Mouse (Mus musculus): Measurements from ENCODE around the gene Slc38a9. TPM values are rescaled to one million over a fixed set of nuclear protein-coding genes. Genes with fewer than 3 reads are reported as not detected.

Slc38a9 gene
- 11.8 and 13.1 TPM in 2 replicates for polyA plus RNA-seq (2015; fragmentation: Nextera tagmentation; extraction: Ambion mirVana)

GRCm38 (mm10) chr13:112660574-112661381 is at the start of gene Slc38a9:
TSS of gene Slc38a9 (plus strand) at chr13:112660751.
- Histone ChIP-seq H3K36me3 (no peaks in the 10 kb centered on the region), H3K27me3 (replicated peaks) (no peaks in the 10 kb centered on the region), H3K9me3 (no peaks in the 10 kb centered on the region), H3K4me2 (replicated peaks) (peak within 1 kb of the TSS; percentile 90), H3K4me3 (replicated peaks) (peak within 1 kb of the TSS; percentile 75), H3K27ac (0 out of 2 replicates have a peak within 1 kb of the TSS, but pooled peaks have one; percentile 23), H3K4me1 (replicated peaks) (peaks cover 4% of the 10 kb centered on the region; the same call in 1 of the 2 replicates), H3K9ac (peak within 1 kb of the TSS; percentile 77)
- ATAC-seq = peak; percentile 99
- under 1% methylated on average over 33 of the region's 33 CpGs for WGBS

- no peak overlapping the region for H3K4me2 ChIP-seq (replicated peaks)
- no peaks in the 10 kb centered on the region for H3K36me3 ChIP-seq
- no peaks in the 10 kb centered on the region for H3K27me3 ChIP-seq (replicated peaks)
- 48% methylated on average over 3 of the region's 3 CpGs for WGBS
- ATAC-seq = no peak
- H3K4me1 ChIP-seq (replicated peaks) = no peaks in the 10 kb centered on the region
- H3K9ac ChIP-seq = no peak overlapping the region
- no peaks in the 10 kb centered on the region for H3K9me3 ChIP-seq
- H3K4me3 ChIP-seq (replicated peaks) = no peak overlapping the region
- no peak overlapping the region for H3K27ac ChIP-seq
These were observed 39.0 kb upstream of the Slc38a9 start for GRCm38 (mm10) chr13:112621592-112621991.

GRCm38 (mm10) chr13:112623656-112624055 is 36.9 kb upstream of the Slc38a9 start:
- WGBS = 56% methylated on average over 7 of the region's 7 CpGs
- Histone ChIP-seq H3K4me3 (replicated peaks) (no peak overlapping the region), H3K27ac (no peak overlapping the region), H3K36me3 (no peaks in the 10 kb centered on the region), H3K4me2 (replicated peaks) (no peak overlapping the region), H3K9me3 (no peaks in the 10 kb centered on the region), H3K4me1 (replicated peaks) (no peaks in the 10 kb centered on the region), H3K9ac (no peak overlapping the region), H3K27me3 (replicated peaks) (no peaks in the 10 kb centered on the region)
- ATAC-seq = no peak

- H3K4me2 ChIP-seq (replicated peaks) = no peak overlapping the region
- no peak overlapping the region for H3K9ac ChIP-seq
- H3K4me3 ChIP-seq (replicated peaks) = no peak overlapping the region
- H3K4me1 ChIP-seq (replicated peaks) = no peaks in the 10 kb centered on the region
- no peak for ATAC-seq
- no peaks in the 10 kb centered on the region for H3K9me3 ChIP-seq
- 68% methylated on average over 3 of the region's 3 CpGs for WGBS
- H3K27me3 ChIP-seq (replicated peaks) = no peaks in the 10 kb centered on the region
- H3K36me3 ChIP-seq = no peaks in the 10 kb centered on the region
- no peak overlapping the region for H3K27ac ChIP-seq
These were observed 35.9 kb upstream of the Slc38a9 start for GRCm38 (mm10) chr13:112624622-112625021.

GRCm38 (mm10) chr13:112625566-112625965 is 35.0 kb upstream of the Slc38a9 start:
- Histone ChIP-seq H3K27ac (no peak overlapping the region), H3K9ac (no peak overlapping the region), H3K4me1 (replicated peaks) (no peaks in the 10 kb centered on the region), H3K27me3 (replicated peaks) (no peaks in the 10 kb centered on the region), H3K9me3 (no peaks in the 10 kb centered on the region), H3K4me3 (replicated peaks) (no peak overlapping the region), H3K36me3 (no peaks in the 10 kb centered on the region), H3K4me2 (replicated peaks) (no peak overlapping the region)
- ATAC-seq = no peak

- Histone ChIP-seq H3K9me3 (no peaks in the 10 kb centered on the region), H3K9ac (no peak overlapping the region), H3K4me1 (replicated peaks) (no peaks in the 10 kb centered on the region), H3K27ac (no peak overlapping the region), H3K36me3 (no peaks in the 10 kb centered on the region), H3K4me2 (replicated peaks) (no peak overlapping the region), H3K4me3 (replicated peaks) (no peak overlapping the region), H3K27me3 (replicated peaks) (no peaks in the 10 kb centered on the region)
- WGBS = 63% methylated on average over 7 of the region's 7 CpGs
- ATAC-seq = no peak
These were observed 25.2 kb upstream of the Slc38a9 start for GRCm38 (mm10) chr13:112635174-112635837.

GRCm38 (mm10) chr13:112636498-112636897 is 24.1 kb upstream of the Slc38a9 start:
- Histone ChIP-seq H3K4me1 (replicated peaks) (no peaks in the 10 kb centered on the region), H3K27ac (no peak overlapping the region), H3K4me2 (replicated peaks) (no peak overlapping the region), H3K27me3 (replicated peaks) (no peaks in the 10 kb centered on the region), H3K4me3 (replicated peaks) (no peak overlapping the region), H3K9ac (no peak overlapping the region), H3K36me3 (no peaks in the 10 kb centered on the region), H3K9me3 (no peaks in the 10 kb centered on the region)
- WGBS = 45% methylated on average over 3 of the region's 3 CpGs
- ATAC-seq = no peak

GRCm38 (mm10) chr13:112639111-112639510 is 21.4 kb upstream of the Slc38a9 start:
- Histone ChIP-seq H3K36me3 (no peaks in the 10 kb centered on the region), H3K4me1 (replicated peaks) (no peaks in the 10 kb centered on the region), H3K4me3 (replicated peaks) (no peak overlapping the region), H3K9ac (no peak overlapping the region), H3K27ac (no peak overlapping the region), H3K4me2 (replicated peaks) (no peak overlapping the region), H3K27me3 (replicated peaks) (no peaks in the 10 kb centered on the region), H3K9me3 (no peaks in the 10 kb centered on the region)
- WGBS = 72% methylated on average over 4 of the region's 4 CpGs
- ATAC-seq = no peak

- no peak for ATAC-seq
- H3K27me3 ChIP-seq (replicated peaks) = no peaks in the 10 kb centered on the region
- no peaks in the 10 kb centered on the region for H3K9me3 ChIP-seq
- 89% methylated on average over 3 of the region's 3 CpGs for WGBS
- no peak overlapping the region for H3K9ac ChIP-seq
- H3K4me1 ChIP-seq (replicated peaks) = no peaks in the 10 kb centered on the region
- H3K4me3 ChIP-seq (replicated peaks) = no peak overlapping the region
- no peak overlapping the region for H3K4me2 ChIP-seq (replicated peaks)
- H3K27ac ChIP-seq = no peak overlapping the region
- H3K36me3 ChIP-seq = no peaks in the 10 kb centered on the region
These were observed 17.7 kb upstream of the Slc38a9 start for GRCm38 (mm10) chr13:112642897-112643296.

- Histone ChIP-seq H3K27ac (no peak overlapping the region), H3K4me1 (replicated peaks) (no peaks in the 10 kb centered on the region), H3K36me3 (no peaks in the 10 kb centered on the region), H3K27me3 (replicated peaks) (no peaks in the 10 kb centered on the region), H3K9ac (no peak overlapping the region), H3K9me3 (no peaks in the 10 kb centered on the region), H3K4me3 (replicated peaks) (no peak overlapping the region), H3K4me2 (replicated peaks) (no peak overlapping the region)
- WGBS = 81% methylated on average over 3 of the region's 3 CpGs
- no peak for ATAC-seq
These were observed 15.6 kb upstream of the Slc38a9 start for GRCm38 (mm10) chr13:112644996-112645395.

GRCm38 (mm10) chr13:112645529-112646186 is 14.9 kb upstream of the Slc38a9 start:
- no peak overlapping the region for H3K4me2 ChIP-seq (replicated peaks)
- H3K27ac ChIP-seq = no peak overlapping the region
- no peak overlapping the region for H3K4me3 ChIP-seq (replicated peaks)
- no peak overlapping the region for H3K9ac ChIP-seq
- no peaks in the 10 kb centered on the region for H3K9me3 ChIP-seq
- WGBS = 85% methylated on average over 1 of the region's 1 CpGs
- H3K27me3 ChIP-seq (replicated peaks) = no peaks in the 10 kb centered on the region
- no peaks in the 10 kb centered on the region for H3K36me3 ChIP-seq
- ATAC-seq = no peak
- H3K4me1 ChIP-seq (replicated peaks) = no peaks in the 10 kb centered on the region

- H3K27ac ChIP-seq = no peak overlapping the region
- H3K9ac ChIP-seq = no peak overlapping the region
- no peaks in the 10 kb centered on the region for H3K36me3 ChIP-seq
- no peak overlapping the region for H3K4me2 ChIP-seq (replicated peaks)
- H3K4me3 ChIP-seq (replicated peaks) = no peak overlapping the region
- no peaks in the 10 kb centered on the region for H3K27me3 ChIP-seq (replicated peaks)
- ATAC-seq = peak; percentile 55; the same call in 1 of the 2 replicates
- 72% methylated on average over 3 of the region's 3 CpGs for WGBS
- H3K9me3 ChIP-seq = 0 out of 2 replicates have a peak, but pooled peaks cover 4% of the 10 kb centered on the region
- H3K4me1 ChIP-seq (replicated peaks) = no peaks in the 10 kb centered on the region
These were observed 9.4 kb upstream of the Slc38a9 start for GRCm38 (mm10) chr13:112651183-112651582.

Data from intestine, embryonic 15.5 days (tissue).